Mouse (Mus musculus): ENCODE measurements around the gene BC048507. TPM values are rescaled to one million over a fixed set of nuclear protein-coding genes. Genes with fewer than 3 reads are reported as not detected.

Gene BC048507
- polyA plus RNA-seq (2014; fragmentation: Illumina TruSeq; extraction: RNeasy Lipid Tissue Mini Kit (QIAGEN cat#74804); ENCODE audit: low read depth, low replicate concordance), result 1.7 TPM

GRCm38 (mm10) chr13:67863026-67863425, at the start of gene BC048507:
TSS of gene BC048507 (plus strand) at chr13:67863326.

GRCm38 (mm10) chr13:67813710-67814660, 49.1 kb upstream of the BC048507 start, which contains the start of gene Zfp273:
TSS of gene Zfp273 (plus strand) at chr13:67813740.

GRCm38 (mm10) chr13:67830911-67831336, 32.2 kb upstream of the BC048507 start, which contains the start of gene Gm10037:
TSS of gene Gm10037 (plus strand) at chr13:67831106.

Other genes with a start within 250 kb of the BC048507 start
- not detected for gene Gm49345, start 225.6 kb upstream of the BC048507 start, polyA plus RNA-seq (2014; fragmentation: Illumina TruSeq; extraction: RNeasy Lipid Tissue Mini Kit (QIAGEN cat#74804); ENCODE audit: low read depth, low replicate concordance)
- 4.5 TPM for gene Zfp729a, start 225.5 kb upstream of the BC048507 start, polyA plus RNA-seq (2014; fragmentation: Illumina TruSeq; extraction: RNeasy Lipid Tissue Mini Kit (QIAGEN cat#74804); ENCODE audit: low read depth, low replicate concordance)
- 5.1 TPM for gene Zfp738, start 176.3 kb upstream of the BC048507 start, polyA plus RNA-seq (2014; fragmentation: Illumina TruSeq; extraction: RNeasy Lipid Tissue Mini Kit (QIAGEN cat#74804); ENCODE audit: low read depth, low replicate concordance)
- 7.5 TPM for gene Zfp65, start 134.2 kb upstream of the BC048507 start, polyA plus RNA-seq (2014; fragmentation: Illumina TruSeq; extraction: RNeasy Lipid Tissue Mini Kit (QIAGEN cat#74804); ENCODE audit: low read depth, low replicate concordance)
- gene Zfp85, start 108.1 kb upstream of the BC048507 start, polyA plus RNA-seq (2014; fragmentation: Illumina TruSeq; extraction: RNeasy Lipid Tissue Mini Kit (QIAGEN cat#74804); ENCODE audit: low read depth, low replicate concordance), result 3.6 TPM
- gene Zfp493, start 83.6 kb upstream of the BC048507 start, polyA plus RNA-seq (2014; fragmentation: Illumina TruSeq; extraction: RNeasy Lipid Tissue Mini Kit (QIAGEN cat#74804); ENCODE audit: low read depth, low replicate concordance), result 1.8 TPM
- gene Zfp273, start 49.6 kb upstream of the BC048507 start, polyA plus RNA-seq (2014; fragmentation: Illumina TruSeq; extraction: RNeasy Lipid Tissue Mini Kit (QIAGEN cat#74804); ENCODE audit: low read depth, low replicate concordance), result 4.3 TPM
- 6.3 TPM for gene Gm10037, start 32.2 kb upstream of the BC048507 start, polyA plus RNA-seq (2014; fragmentation: Illumina TruSeq; extraction: RNeasy Lipid Tissue Mini Kit (QIAGEN cat#74804); ENCODE audit: low read depth, low replicate concordance)